Mouse (Mus musculus) embryonic facial prominence, embryonic 13.5 days (tissue): ENCODE measurements around the gene Nufip1. TPM values are rescaled to one million over a fixed set of nuclear protein-coding genes. Genes with fewer than 3 reads are reported as not detected.
"Not testable (repeated sequence)": the region's sequence is repeated elsewhere in the genome, so short reads cannot be mapped to it uniquely, and the experiment has no call there.

Experiments
- ATAC-seq: fragments of 200-750 bp; cut with Nextera tagmentation; 2 replicates; pipeline ENCODE4 v1.8.0; 2017; ENCODE audit warnings: low read depth; ENCODE audit not compliant: insufficient number of reproducible peaks, insufficient read depth, low FRiP score, low TSS enrichment
- H3K27ac ChIP-seq: fragments of 300-500 bp; sonication (generic); 2 replicates; pipeline ENCODE4 v1.5.1; 2015; ENCODE audit warnings: moderate library complexity, mild to moderate bottlenecking, inconsistent platforms
- H3K27me3 ChIP-seq: fragments of 300-500 bp; sonication (generic); 2 replicates; pipeline ENCODE4 v1.6.1; 2015; ENCODE audit warnings: mild to moderate bottlenecking, inconsistent platforms
- H3K36me3 ChIP-seq: fragments of 300-500 bp; sonication (generic); 2 replicates; pipeline ENCODE4 v1.6.1; 2015; ENCODE audit warnings: mild to moderate bottlenecking, inconsistent platforms
- H3K4me1 ChIP-seq: fragments of 300-500 bp; sonication (generic); 2 replicates; pipeline ENCODE4 v1.6.1; 2015; ENCODE audit warnings: inconsistent platforms
- H3K4me2 ChIP-seq: fragments of 300-500 bp; sonication (generic); 2 replicates; pipeline ENCODE4 v1.6.1; 2015; ENCODE audit warnings: moderate library complexity, mild to moderate bottlenecking, inconsistent platforms
- H3K4me3 ChIP-seq: fragments of 300-500 bp; sonication (generic); 2 replicates; pipeline ENCODE4 v1.5.1; 2015; ENCODE audit warnings: mild to moderate bottlenecking, inconsistent platforms
- H3K9ac ChIP-seq: fragments of 300-500 bp; sonication (generic); 2 replicates; pipeline ENCODE4 v1.6.1; 2015; ENCODE audit warnings: mild to moderate bottlenecking, inconsistent platforms
- H3K9me3 ChIP-seq: fragments of 300-500 bp; sonication (generic); 2 replicates; pipeline ENCODE4 v1.6.1; 2016; ENCODE audit warnings: inconsistent platforms
- WGBS: fragments of 180-500 bp; shearing (Covaris S2); methylation state at CpG from one replicate; pipeline ENCODE4 v1.1.7; 2015; ENCODE audit warnings: mixed read lengths; 5-methylcytosine and 5-hydroxymethylcytosine counted together
- polyA plus RNA-seq: library from polyadenylated mRNA; unstranded; fragments of >200 nt; fragmentation: Nextera tagmentation; extraction: Ambion mirVana; gene quantifications from 2 replicates; pipeline ENCODE4 v1.2.1, GENCODE M21; 2015

Gene Nufip1
- polyA plus RNA-seq, 1 experiment from 2014 or later, result 18.0 TPM

- H3K27me3 ChIP-seq, H3K27ac ChIP-seq, H3K9ac ChIP-seq, H3K36me3 ChIP-seq, ATAC-seq, H3K4me3 ChIP-seq, H3K4me2 ChIP-seq, H3K9me3 ChIP-seq: not testable (repeated sequence)
- WGBS, result 89% methylated on average over 6 of the region's 6 CpGs
- peaks cover 28% of the 10 kb centered on the region for H3K4me1 ChIP-seq
Observed at GRCm38 (mm10) chr14:76160580-76160979, 49.9 kb downstream of the Nufip1 start.

GRCm38 (mm10) chr14:76164236-76164635 lies 53.5 kb downstream of the Nufip1 start:
- Histone ChIP-seq H3K36me3 (no peaks in the 10 kb centered on the region), H3K4me3 (no peak overlapping the region), H3K4me1 (peaks cover 11% of the 10 kb centered on the region), H3K27me3 (peaks cover 6% of the 10 kb centered on the region), H3K4me2 (peak overlapping the region; percentile 48), H3K9me3 (no peaks in the 10 kb centered on the region; the same call in 1 of the 2 replicates), H3K27ac (no peak overlapping the region), H3K9ac (no peak overlapping the region)
- WGBS, result 33% methylated on average over 11 of the region's 11 CpGs
- no peak for ATAC-seq

DNA sequence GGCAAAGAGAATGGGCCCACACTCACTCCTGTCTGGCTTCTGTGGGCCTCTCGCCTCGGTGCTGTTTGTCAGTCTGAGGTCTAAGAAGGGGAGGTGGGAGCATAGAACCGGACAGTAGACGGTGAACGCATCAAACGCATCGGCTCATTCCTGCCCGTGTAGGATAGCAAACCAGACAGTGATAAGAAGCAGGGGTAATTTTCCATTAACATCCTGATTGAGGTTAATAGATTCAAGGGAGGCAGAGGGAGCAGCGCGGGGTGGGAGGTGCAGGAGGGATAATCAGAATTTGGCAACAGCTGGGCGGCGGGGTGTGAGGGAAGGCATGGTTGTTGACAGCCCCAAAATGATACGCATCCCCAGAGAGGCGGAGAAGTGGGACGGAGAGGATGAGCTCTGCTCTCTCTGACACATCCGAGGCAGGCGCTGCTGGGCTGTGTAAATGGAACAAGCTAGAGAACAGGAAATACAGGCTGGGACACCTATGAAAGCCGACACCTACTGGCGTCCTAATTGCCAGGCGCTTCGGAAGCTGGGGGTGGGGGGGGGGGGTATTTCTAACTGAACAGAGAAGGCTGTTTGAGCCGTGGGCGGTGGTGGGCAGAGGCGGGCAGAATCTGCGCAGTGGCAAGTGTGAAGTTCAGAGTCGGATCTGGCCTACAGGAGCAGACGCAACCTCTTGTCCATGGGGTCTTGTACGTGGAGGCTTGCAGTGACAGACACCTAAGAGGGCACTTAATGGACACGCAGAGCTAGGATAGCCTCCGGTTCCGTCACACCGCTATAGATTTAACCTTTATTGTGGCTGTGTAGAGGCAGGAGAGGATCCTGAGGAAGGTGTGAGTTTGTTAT lies 54.4 kb downstream of the Nufip1 start:
- Histone ChIP-seq H3K4me1 (peaks cover 19% of the 10 kb centered on the region), H3K9me3 (no peaks in the 10 kb centered on the region), H3K36me3 (no peaks in the 10 kb centered on the region), H3K27ac (peak overlapping the region; percentile 12; the same call in 1 of the 2 replicates), H3K4me3 (peak overlapping the region; percentile 16), H3K9ac (peak overlapping the region; percentile 58), H3K4me2 (peak overlapping the region; percentile 48), H3K27me3 (peaks cover 6% of the 10 kb centered on the region)
- peak; percentile 80 for ATAC-seq
- WGBS, result 14% methylated on average over 32 of the region's 32 CpGs

- Histone ChIP-seq H3K27ac (peak overlapping the region; percentile 68; the same call in 1 of the 2 replicates), H3K9me3 (no peaks in the 10 kb centered on the region)
Observed at GRCm38 (mm10) chr14:76169876-76170466, 59.3 kb downstream of the Nufip1 start.

DNA sequence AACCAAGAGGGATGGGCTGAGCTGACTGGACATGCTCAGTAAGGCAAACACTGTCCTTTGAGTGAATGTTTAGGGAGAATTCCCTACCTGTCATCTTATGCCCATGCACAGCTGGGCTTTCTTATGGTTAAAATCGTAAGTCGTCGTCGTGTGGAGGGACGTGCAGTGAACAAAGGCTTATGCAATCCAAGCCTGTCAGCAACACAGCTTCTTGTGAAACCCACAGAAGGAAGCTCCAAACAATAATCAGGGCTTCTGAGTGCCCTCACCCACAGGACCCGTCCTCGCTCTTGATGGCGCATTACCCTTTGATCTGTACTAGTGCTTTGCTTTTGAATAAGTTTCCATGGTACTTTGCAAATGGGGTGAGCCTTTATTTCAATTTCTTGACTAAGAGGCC lies 60.6 kb downstream of the Nufip1 start:
- WGBS, result 75% methylated on average over 8 of the region's 8 CpGs
- Histone ChIP-seq H3K9ac (no peak overlapping the region), H3K4me3 (no peak overlapping the region), H3K36me3 (no peaks in the 10 kb centered on the region), H3K27ac (no peak overlapping the region), H3K9me3 (no peaks in the 10 kb centered on the region), H3K4me1 (peaks cover 15% of the 10 kb centered on the region), H3K4me2 (no peak overlapping the region), H3K27me3 (no peaks in the 10 kb centered on the region; the same call in 1 of the 2 replicates)
- no peak for ATAC-seq

More at GRCm38 (mm10) chr14:76169876-76170466, 59.3 kb downstream of the Nufip1 start:
- no peaks in the 10 kb centered on the region for H3K36me3 ChIP-seq
- no peak overlapping the region for H3K4me2 ChIP-seq
- H3K4me1 ChIP-seq, result peaks cover 16% of the 10 kb centered on the region
- peaks cover 3% of the 10 kb centered on the region; the same call in 1 of the 2 replicates for H3K27me3 ChIP-seq
- no peak overlapping the region for H3K4me3 ChIP-seq
- no peak for ATAC-seq
- H3K9ac ChIP-seq, result no peak overlapping the region
- 37% methylated on average over 11 of the region's 11 CpGs for WGBS

DNA sequence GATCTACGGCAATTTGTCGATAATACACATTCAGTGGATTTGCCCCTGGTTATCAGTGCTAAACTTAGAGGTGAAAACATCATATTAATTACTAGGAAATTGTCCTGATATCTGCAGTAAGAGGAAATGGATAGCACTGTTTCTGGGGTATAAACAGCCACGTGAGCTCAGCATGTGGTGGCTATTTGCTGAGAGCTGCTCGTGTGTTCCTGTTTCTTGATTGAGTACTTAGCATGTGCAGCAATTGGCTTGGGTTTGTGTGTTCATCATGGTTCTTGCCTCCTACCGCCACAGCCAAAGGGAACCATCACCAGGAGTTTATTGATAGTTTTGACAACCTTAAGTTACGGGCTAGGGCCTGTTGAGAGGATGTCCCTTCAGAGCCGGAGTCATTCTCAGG lies 63.6 kb downstream of the Nufip1 start:
- no peak for ATAC-seq
- H3K4me3 ChIP-seq, result no peak overlapping the region
- H3K9ac ChIP-seq, result no peak overlapping the region
- H3K27me3 ChIP-seq, result no peaks in the 10 kb centered on the region
- 81% methylated on average over 7 of the region's 7 CpGs for WGBS
- H3K27ac ChIP-seq, result no peak overlapping the region
- H3K4me2 ChIP-seq, result no peak overlapping the region
- peaks cover 14% of the 10 kb centered on the region for H3K4me1 ChIP-seq
- H3K36me3 ChIP-seq, result no peaks in the 10 kb centered on the region
- H3K9me3 ChIP-seq, result no peaks in the 10 kb centered on the region

DNA sequence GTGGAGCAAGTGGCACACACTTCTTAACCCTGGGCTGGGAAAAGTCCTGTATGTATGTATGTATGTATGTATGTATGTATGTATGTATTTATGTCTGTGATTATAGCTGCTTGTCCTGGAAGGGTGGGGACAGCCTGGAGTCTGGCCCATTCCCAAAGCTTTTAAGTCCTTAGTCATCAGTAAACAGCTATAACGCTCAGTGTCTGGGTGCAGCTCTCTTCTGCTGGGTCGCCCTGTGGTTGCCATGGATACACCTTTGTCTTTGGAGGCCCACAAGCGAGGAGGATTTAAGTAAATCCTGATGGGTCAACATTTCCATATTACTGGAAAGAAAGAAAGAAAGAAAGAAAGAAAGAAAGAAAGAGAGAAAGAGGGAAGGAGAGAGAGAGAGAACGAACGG lies 65.1 kb downstream of the Nufip1 start:
- WGBS, result 21% methylated on average over 5 of the region's 5 CpGs
- no peak overlapping the region for H3K27ac ChIP-seq
- no peak overlapping the region for H3K9ac ChIP-seq

DNA sequence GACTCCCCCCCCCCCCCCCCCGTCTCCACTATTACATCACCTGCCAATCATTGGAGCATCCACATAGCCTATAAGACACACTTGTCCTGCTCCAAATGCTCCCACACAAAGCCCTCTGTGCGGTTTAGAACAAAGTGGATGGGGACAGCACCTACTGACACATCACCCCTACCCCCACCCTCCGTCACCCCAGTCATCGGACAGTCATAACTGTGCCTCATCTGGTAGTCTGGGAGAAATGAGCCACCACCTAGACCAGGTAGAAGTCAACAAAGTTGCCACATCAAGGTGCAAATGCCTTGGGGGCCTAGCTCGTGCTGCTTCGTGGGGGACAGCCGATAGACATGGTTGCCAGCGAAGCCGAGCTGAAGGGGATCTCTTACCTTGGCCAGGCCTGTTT lies 66.5 kb downstream of the Nufip1 start:
- ATAC-seq, result no peak
- no peaks in the 10 kb centered on the region for H3K36me3 ChIP-seq
- H3K9me3 ChIP-seq, result no peaks in the 10 kb centered on the region
- H3K4me2 ChIP-seq, result no peak overlapping the region
- no peaks in the 10 kb centered on the region for H3K27me3 ChIP-seq
- WGBS, result 94% methylated on average over 9 of the region's 9 CpGs
- no peak overlapping the region for H3K27ac ChIP-seq
- H3K9ac ChIP-seq, result no peak overlapping the region
- no peak overlapping the region for H3K4me3 ChIP-seq
- H3K4me1 ChIP-seq, result peaks cover 5% of the 10 kb centered on the region; the same call in 1 of the 2 replicates

More for the DNA sequence above, 65.1 kb downstream of the Nufip1 start:
- Histone ChIP-seq H3K4me1 (peaks cover 5% of the 10 kb centered on the region; the same call in 1 of the 2 replicates), H3K36me3 (no peaks in the 10 kb centered on the region), H3K27me3 (no peaks in the 10 kb centered on the region), H3K4me3 (no peak overlapping the region), H3K9me3 (no peaks in the 10 kb centered on the region), H3K4me2 (no peak overlapping the region)
- ATAC-seq, result no peak

DNA sequence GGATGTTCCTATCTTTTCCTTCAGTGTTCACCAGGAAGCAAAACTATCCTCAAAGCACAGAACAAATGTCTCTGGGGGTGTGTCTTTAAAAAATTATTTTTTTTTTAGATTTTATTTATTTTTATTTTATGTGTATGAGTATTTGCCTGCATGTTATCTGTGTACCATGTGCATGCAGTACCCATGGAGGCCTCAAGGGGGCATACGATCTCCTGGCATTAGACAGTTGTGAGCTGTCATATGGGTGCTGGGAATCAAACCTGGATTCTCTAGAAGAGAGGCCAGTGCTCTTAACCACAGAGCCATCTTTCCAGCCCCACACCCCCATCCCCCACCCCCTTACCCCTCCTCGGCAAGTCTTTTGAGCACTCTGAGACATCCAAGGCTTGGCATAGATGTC lies 67.8 kb downstream of the Nufip1 start:
- Histone ChIP-seq H3K9ac (no peak overlapping the region), H3K36me3 (no peaks in the 10 kb centered on the region), H3K9me3 (no peaks in the 10 kb centered on the region), H3K4me1 (peaks cover 5% of the 10 kb centered on the region; the same call in 1 of the 2 replicates), H3K4me3 (no peak overlapping the region), H3K4me2 (no peak overlapping the region), H3K27ac (no peak overlapping the region), H3K27me3 (no peaks in the 10 kb centered on the region)
- ATAC-seq, result no peak
- WGBS, result 86% methylated on average over 2 of the region's 2 CpGs

GRCm38 (mm10) chr14:76179343-76179742 lies 68.7 kb downstream of the Nufip1 start:
- Histone ChIP-seq H3K4me2 (no peak overlapping the region), H3K27ac (no peak overlapping the region), H3K4me3 (no peak overlapping the region), H3K9me3 (no peaks in the 10 kb centered on the region), H3K4me1 (peaks cover 5% of the 10 kb centered on the region; the same call in 1 of the 2 replicates), H3K36me3 (no peaks in the 10 kb centered on the region), H3K27me3 (no peaks in the 10 kb centered on the region), H3K9ac (no peak overlapping the region)
- no peak for ATAC-seq
- 82% methylated on average over 6 of the region's 6 CpGs for WGBS

DNA sequence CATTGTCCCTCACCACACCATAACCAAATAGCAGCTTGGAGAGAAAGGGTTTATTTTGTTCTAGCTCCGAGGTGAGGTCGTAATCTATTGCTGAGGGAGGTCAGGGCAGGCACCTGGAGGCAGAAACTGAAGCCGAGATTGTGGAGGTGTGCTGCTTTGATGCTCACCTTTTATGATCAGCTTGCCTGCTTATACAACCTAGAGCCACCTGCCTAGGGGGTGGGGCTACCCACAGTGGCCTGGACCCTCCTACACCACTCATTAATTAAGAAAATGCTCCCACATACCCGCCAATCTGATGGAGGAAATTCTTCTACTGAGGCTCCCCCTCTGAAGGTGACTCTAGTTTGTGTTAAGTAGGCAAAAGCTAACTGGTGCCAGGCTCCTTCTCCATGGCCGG lies 74.7 kb downstream of the Nufip1 start:
- H3K27ac ChIP-seq, result no peak overlapping the region
- no peak overlapping the region for H3K9ac ChIP-seq
- ATAC-seq, result no peak
- H3K36me3 ChIP-seq, result no peaks in the 10 kb centered on the region
- H3K9me3 ChIP-seq, result no peaks in the 10 kb centered on the region
- H3K4me1 ChIP-seq, result peaks cover 14% of the 10 kb centered on the region
- no peaks in the 10 kb centered on the region for H3K27me3 ChIP-seq
- 76% methylated on average over 5 of the region's 5 CpGs for WGBS
- no peak overlapping the region for H3K4me3 ChIP-seq
- H3K4me2 ChIP-seq, result no peak overlapping the region

- no peak overlapping the region for H3K4me3 ChIP-seq
- no peak overlapping the region for H3K4me2 ChIP-seq
- WGBS, result 44% methylated on average over 4 of the region's 4 CpGs
- no peak overlapping the region for H3K9ac ChIP-seq
- H3K9me3 ChIP-seq, result no peaks in the 10 kb centered on the region
- H3K36me3 ChIP-seq, result no peaks in the 10 kb centered on the region
- H3K27me3 ChIP-seq, result no peaks in the 10 kb centered on the region
- ATAC-seq, result 0 out of 2 replicates have a peak, but pooled peaks have one; percentile 26
- H3K4me1 ChIP-seq, result peaks cover 14% of the 10 kb centered on the region
- no peak overlapping the region for H3K27ac ChIP-seq
Observed at GRCm38 (mm10) chr14:76186299-76186698, 75.6 kb downstream of the Nufip1 start.
